Mouse (Mus musculus) CH12.LX (cell line): ENCODE results near the gene Xrra1.

Experiments used
- CTCF ChIP-seq, 2 experiments: IDR thresholded peaks in 1 of 2; conservative IDR thresholded peaks in 1 of 2; 2 replicates each; pipeline ENCODE4 v1.5.1; 2011 to 2012; ENCODE audit warnings: low read depth in 2 of 2, low read length in 2 of 2, improper control_type of control experiment in 1 of 2, inconsistent platforms in 1 of 2, mild to moderate bottlenecking in 1 of 2, moderate library complexity in 1 of 2
- EP300 ChIP-seq: IDR thresholded peaks from 2 replicates; pipeline ENCODE4 v1.6.1; 2011; ENCODE audit warnings: low read length, improper control_type of control experiment
- ETS1 ChIP-seq: conservative IDR thresholded peaks from 2 replicates; pipeline ENCODE4 v1.6.1; 2012; ENCODE audit warnings: low read depth, mild to moderate bottlenecking, inconsistent platforms, low read length, improper control_type of control experiment, moderate library complexity
- JUN ChIP-seq: IDR thresholded peaks from 2 replicates; pipeline ENCODE4 v1.6.1; 2011; ENCODE audit warnings: low read depth, mild to moderate bottlenecking, low read length, improper control_type of control experiment, moderate library complexity; ENCODE audit not compliant: insufficient read depth
- MAFK ChIP-seq: IDR thresholded peaks from 2 replicates; pipeline ENCODE4 v1.6.1; 2011; ENCODE audit warnings: low read length, improper control_type of control experiment; ENCODE audit not compliant: insufficient replicate concordance
- NELFE ChIP-seq: IDR thresholded peaks from 2 replicates; pipeline ENCODE4 v1.6.1; 2011; ENCODE audit warnings: low read depth, low read length, improper control_type of control experiment
- SMC3 ChIP-seq: IDR thresholded peaks from 2 replicates; pipeline ENCODE4 v1.6.1; 2011; ENCODE audit warnings: low read depth, low read length, improper control_type of control experiment
- USF2 ChIP-seq: conservative IDR thresholded peaks from 2 replicates; pipeline ENCODE4 v1.6.1; 2011; ENCODE audit warnings: low read depth, low read length, improper control_type of control experiment
- ZC3H11A ChIP-seq: IDR thresholded peaks from 2 replicates; pipeline ENCODE4 v1.6.1; 2012; ENCODE audit warnings: low read depth, mild to moderate bottlenecking, inconsistent platforms, low read length, improper control_type of control experiment

GRCm38 (mm10) chr7:99813394-99813793 lies 45.5 kb upstream of the Xrra1 start:
- TF ChIP-seq JUN (no peak), ETS1 (no peak), NELFE (no peak), MAFK (no peak), CTCF (conservative IDR thresholded peaks at IDR 0.05 in 1 of 2, IDR thresholded peaks at IDR 0.05 in 1 of 2; ENCODE audit: low read depth in 2 of 2, low read length in 2 of 2) (peak; percentile 23 to 79; a peak in 3 of 4 replicates), EP300 (no peak), ZC3H11A (no peak; the same call in 1 of the 2 replicates), USF2 (no peak), SMC3 (peak; percentile 90)
